Mouse (Mus musculus): ENCODE measurements around the gene Efna5. TPM values are rescaled to one million over a fixed set of nuclear protein-coding genes. Genes with fewer than 3 reads are reported as not detected.

Gene Efna5
- polyA plus RNA-seq, 1 experiment, result 2.8 TPM

- Histone ChIP-seq H3K27me3 (ENCODE audit: control insufficient read depth, insufficient read depth, insufficient read length) (no peaks in the 10 kb centered on the region), H3K79me2 (ENCODE audit: control insufficient read depth, insufficient read depth) (no peaks in the 10 kb centered on the region), H3K4me2 (ENCODE audit: low read depth) (no peak overlapping the region), H3K4me3 (no peak overlapping the region), H3ac (ENCODE audit: control insufficient read depth, insufficient read length) (no peak overlapping the region), H3K36me3 (ENCODE audit: control insufficient read depth, insufficient read depth) (no peaks in the 10 kb centered on the region)
- TF ChIP-seq TCF12 (IDR thresholded peaks at IDR 0.05; ENCODE audit: insufficient read depth, poor library complexity, severe bottlenecking) (no peak), MYOD1 (IDR thresholded peaks at IDR 0.05; ENCODE audit: control insufficient read depth in 1 of 3, insufficient read length in 2 of 3, low read depth in 2 of 3) (no peak), TCF3 (IDR thresholded peaks at IDR 0.05; ENCODE audit: insufficient read length, low read depth) (no peak), USF1 (IDR thresholded peaks at IDR 0.05; ENCODE audit: low read depth) (no peak), POLR2AphosphoS2 (IDR thresholded peaks at IDR 0.05; ENCODE audit: insufficient read length, low read depth) (no peak), MAX (IDR thresholded peaks at IDR 0.05; ENCODE audit: low read depth) (no peak), SRF (IDR thresholded peaks at IDR 0.05; ENCODE audit: control insufficient read depth, insufficient read length, low read depth) (no peak), MYOG (IDR thresholded peaks at IDR 0.05; ENCODE audit: control insufficient read depth in 1 of 3, insufficient read depth in 1 of 3, insufficient read length in 2 of 3, low read depth in 2 of 3) (no peak), CEBPB (IDR thresholded peaks at IDR 0.05; ENCODE audit: insufficient read depth, poor library complexity, severe bottlenecking) (no peak), E2F4 (IDR thresholded peaks at IDR 0.05; ENCODE audit: insufficient read depth) (no peak), REST (IDR thresholded peaks at IDR 0.05; ENCODE audit: insufficient read depth, insufficient read length) (no peak), POLR2A (IDR thresholded peaks at IDR 0.05; ENCODE audit: insufficient read length, low read depth) (no peak)
Observed at GRCm38 (mm10) chr17:62781120-62781519, 100.0 kb downstream of the Efna5 start.

- Histone ChIP-seq H3K4me3 (no peak overlapping the region), H3K79me2 (ENCODE audit: control insufficient read depth, insufficient read depth) (no peaks in the 10 kb centered on the region), H3ac (ENCODE audit: control insufficient read depth, insufficient read length) (no peak overlapping the region), H3K4me2 (ENCODE audit: low read depth) (no peak overlapping the region), H3K36me3 (ENCODE audit: control insufficient read depth, insufficient read depth) (no peaks in the 10 kb centered on the region), H3K27me3 (ENCODE audit: control insufficient read depth, insufficient read depth, insufficient read length) (no peaks in the 10 kb centered on the region)
- TF ChIP-seq CEBPB (IDR thresholded peaks at IDR 0.05; ENCODE audit: insufficient read depth, poor library complexity, severe bottlenecking) (no peak), E2F4 (IDR thresholded peaks at IDR 0.05; ENCODE audit: insufficient read depth) (no peak), REST (IDR thresholded peaks at IDR 0.05; ENCODE audit: insufficient read depth, insufficient read length) (no peak), SRF (IDR thresholded peaks at IDR 0.05; ENCODE audit: control insufficient read depth, insufficient read length, low read depth) (no peak), POLR2AphosphoS2 (IDR thresholded peaks at IDR 0.05; ENCODE audit: insufficient read length, low read depth) (no peak), MAX (IDR thresholded peaks at IDR 0.05; ENCODE audit: low read depth) (no peak), MYOD1 (IDR thresholded peaks at IDR 0.05; ENCODE audit: control insufficient read depth in 1 of 3, insufficient read length in 2 of 3, low read depth in 2 of 3) (no peak), TCF12 (IDR thresholded peaks at IDR 0.05; ENCODE audit: insufficient read depth, poor library complexity, severe bottlenecking) (no peak), POLR2A (IDR thresholded peaks at IDR 0.05; ENCODE audit: insufficient read length, low read depth) (no peak), MYOG (IDR thresholded peaks at IDR 0.05; ENCODE audit: control insufficient read depth in 1 of 3, insufficient read depth in 1 of 3, insufficient read length in 2 of 3, low read depth in 2 of 3) (no peak), USF1 (IDR thresholded peaks at IDR 0.05; ENCODE audit: low read depth) (no peak), TCF3 (IDR thresholded peaks at IDR 0.05; ENCODE audit: insufficient read length, low read depth) (no peak)
Observed at GRCm38 (mm10) chr17:62777858-62778564, 103.1 kb downstream of the Efna5 start.

- no peaks in the 10 kb centered on the region for H3K79me2 ChIP-seq (ENCODE audit: control insufficient read depth, insufficient read depth)
- H3K36me3 ChIP-seq (ENCODE audit: control insufficient read depth, insufficient read depth), result no peaks in the 10 kb centered on the region
- H3K27me3 ChIP-seq (ENCODE audit: control insufficient read depth, insufficient read depth, insufficient read length), result no peaks in the 10 kb centered on the region
- no peak overlapping the region for H3ac ChIP-seq (ENCODE audit: control insufficient read depth, insufficient read length)
- peak overlapping the region; percentile 54 for H3K4me2 ChIP-seq (ENCODE audit: low read depth)
- H3K4me3 ChIP-seq, result no peak overlapping the region
- TF ChIP-seq E2F4 (IDR thresholded peaks at IDR 0.05; ENCODE audit: insufficient read depth) (no peak), CEBPB (IDR thresholded peaks at IDR 0.05; ENCODE audit: insufficient read depth, poor library complexity, severe bottlenecking) (peak; percentile 67), MYOD1 (IDR thresholded peaks at IDR 0.05; ENCODE audit: control insufficient read depth in 1 of 3, insufficient read length in 2 of 3, low read depth in 2 of 3) (no peak), TCF12 (IDR thresholded peaks at IDR 0.05; ENCODE audit: insufficient read depth, poor library complexity, severe bottlenecking) (no peak)
Observed at GRCm38 (mm10) chr17:62776710-62777109, 104.4 kb downstream of the Efna5 start.

GRCm38 (mm10) chr17:62775976-62776375, 105.1 kb downstream of the Efna5 start:
- H3ac ChIP-seq (ENCODE audit: control insufficient read depth, insufficient read length), result no peak overlapping the region
- no peak overlapping the region for H3K4me3 ChIP-seq
- no peak for TF ChIP-seq SRF (IDR thresholded peaks at IDR 0.05; ENCODE audit: control insufficient read depth, insufficient read length, low read depth)
- peak; percentile 59 for TF ChIP-seq TCF12 (IDR thresholded peaks at IDR 0.05; ENCODE audit: insufficient read depth, poor library complexity, severe bottlenecking)
- no peak for TF ChIP-seq POLR2AphosphoS2 (IDR thresholded peaks at IDR 0.05; ENCODE audit: insufficient read length, low read depth)
- TF ChIP-seq E2F4 (IDR thresholded peaks at IDR 0.05; ENCODE audit: insufficient read depth), result no peak
- no peak for TF ChIP-seq REST (IDR thresholded peaks at IDR 0.05; ENCODE audit: insufficient read depth, insufficient read length)
- no peak for TF ChIP-seq USF1 (IDR thresholded peaks at IDR 0.05; ENCODE audit: low read depth)
- TF ChIP-seq POLR2A (IDR thresholded peaks at IDR 0.05; ENCODE audit: insufficient read length, low read depth), result no peak
- no peak for TF ChIP-seq MAX (IDR thresholded peaks at IDR 0.05; ENCODE audit: low read depth)
- TF ChIP-seq MYOD1 (IDR thresholded peaks at IDR 0.05; ENCODE audit: control insufficient read depth in 1 of 3, insufficient read length in 2 of 3, low read depth in 2 of 3), result peak in 2 of 3 experiments; percentile 82 to 91
- peak; percentile 8 for TF ChIP-seq TCF3 (IDR thresholded peaks at IDR 0.05; ENCODE audit: insufficient read length, low read depth)
- peak in 2 of 3 experiments; percentile 51 to 52 for TF ChIP-seq MYOG (IDR thresholded peaks at IDR 0.05; ENCODE audit: control insufficient read depth in 1 of 3, insufficient read depth in 1 of 3, insufficient read length in 2 of 3, low read depth in 2 of 3)
- no peak for TF ChIP-seq CEBPB (IDR thresholded peaks at IDR 0.05; ENCODE audit: insufficient read depth, poor library complexity, severe bottlenecking)
- no peaks in the 10 kb centered on the region for H3K79me2 ChIP-seq (ENCODE audit: control insufficient read depth, insufficient read depth)
- H3K4me2 ChIP-seq (ENCODE audit: low read depth), result peak overlapping the region; percentile 54
- no peaks in the 10 kb centered on the region for H3K27me3 ChIP-seq (ENCODE audit: control insufficient read depth, insufficient read depth, insufficient read length)
- no peaks in the 10 kb centered on the region for H3K36me3 ChIP-seq (ENCODE audit: control insufficient read depth, insufficient read depth)
